Mouse (Mus musculus): ENCODE results near the gene Lrp2. TPM values are rescaled to one million over a fixed set of nuclear protein-coding genes. Genes with fewer than 3 reads are reported as not detected.

Lrp2 gene
- polyA plus RNA-seq, 1 experiment from 2014 or later = 37.5 TPM

DNA sequence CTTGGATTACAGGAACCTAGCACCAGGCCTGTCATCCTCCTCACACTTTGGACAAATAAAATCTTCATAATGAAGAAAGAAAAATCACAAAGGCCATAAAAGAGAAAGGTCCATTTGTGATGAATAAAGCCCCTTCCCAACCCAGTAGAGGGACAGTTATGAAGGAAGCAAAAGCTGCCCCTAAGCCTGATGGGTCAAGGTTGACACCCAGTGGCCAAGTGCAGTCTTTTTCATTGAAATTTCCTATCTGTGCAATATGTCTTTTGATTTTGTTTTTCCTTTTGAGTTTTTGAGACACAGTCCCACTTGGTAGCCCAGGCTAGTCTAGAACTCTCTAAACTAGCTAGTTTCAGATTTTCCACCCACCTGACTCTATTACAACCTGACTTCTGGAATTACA is 33.4 kb upstream of the Lrp2 start:
- H3K4me3 ChIP-seq (replicated peaks; ENCODE audit: low read depth, low read length) = no peak overlapping the region
- H3K36me3 ChIP-seq (ENCODE audit: insufficient read depth, low read length) = no peaks in the 10 kb centered on the region
- H3K9me3 ChIP-seq (replicated peaks; ENCODE audit: low read length) = no peaks in the 10 kb centered on the region
- H3K9ac ChIP-seq (ENCODE audit: low read depth, low read length) = no peak overlapping the region
- ATAC-seq (replicated peaks; ENCODE audit: low FRiP score, low read depth) = no peak
- no peak for DNase-seq (ENCODE audit: low spot score)
- H3K27ac ChIP-seq = no peak overlapping the region
- TF ChIP-seq CTCF (IDR thresholded peaks at IDR 0.05; ENCODE audit: low read depth) = peak; percentile 62
- H3K4me2 ChIP-seq (ENCODE audit: low read length) = no peak overlapping the region
- H3K27me3 ChIP-seq (ENCODE audit: insufficient read depth, low read length) = no peaks in the 10 kb centered on the region
- no peaks in the 10 kb centered on the region for H3K4me1 ChIP-seq (replicated peaks; ENCODE audit: insufficient read depth, low read length)

DNA sequence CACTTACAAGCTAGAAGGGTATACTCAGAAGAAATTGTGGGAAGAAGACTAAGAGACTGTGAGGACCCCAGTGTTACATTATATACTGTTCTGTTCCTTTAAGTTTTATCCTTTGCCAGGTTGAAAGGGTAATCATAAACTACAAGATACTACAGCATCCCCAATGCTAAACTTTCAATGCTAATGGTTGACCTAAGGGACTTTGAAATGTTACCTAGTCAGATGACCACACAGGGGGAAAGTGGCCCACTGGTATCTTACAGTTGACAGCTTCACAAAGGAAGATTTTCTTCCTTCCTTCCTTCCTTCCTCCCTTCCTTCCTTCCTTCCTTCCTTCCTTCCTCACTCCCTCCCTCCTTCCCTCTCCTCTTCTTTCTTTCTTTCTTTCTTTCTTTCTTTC is 32.5 kb upstream of the Lrp2 start:
- H3K27ac ChIP-seq = no peak overlapping the region
- peak; percentile 63; the same call in 1 of the 2 replicates for ATAC-seq (replicated peaks; ENCODE audit: low FRiP score, low read depth)
- no peak for DNase-seq (ENCODE audit: low spot score)
- no peaks in the 10 kb centered on the region for H3K9me3 ChIP-seq (replicated peaks; ENCODE audit: low read length)
- no peak overlapping the region for H3K4me3 ChIP-seq (replicated peaks; ENCODE audit: low read depth, low read length)
- no peaks in the 10 kb centered on the region for H3K4me1 ChIP-seq (replicated peaks; ENCODE audit: insufficient read depth, low read length)
- H3K4me2 ChIP-seq (ENCODE audit: low read length) = no peak overlapping the region
- H3K36me3 ChIP-seq (ENCODE audit: insufficient read depth, low read length) = no peaks in the 10 kb centered on the region
- no peak for TF ChIP-seq CTCF (IDR thresholded peaks at IDR 0.05; ENCODE audit: low read depth)
- H3K27me3 ChIP-seq (ENCODE audit: insufficient read depth, low read length) = no peaks in the 10 kb centered on the region
- no peak overlapping the region for H3K9ac ChIP-seq (ENCODE audit: low read depth, low read length)

DNA sequence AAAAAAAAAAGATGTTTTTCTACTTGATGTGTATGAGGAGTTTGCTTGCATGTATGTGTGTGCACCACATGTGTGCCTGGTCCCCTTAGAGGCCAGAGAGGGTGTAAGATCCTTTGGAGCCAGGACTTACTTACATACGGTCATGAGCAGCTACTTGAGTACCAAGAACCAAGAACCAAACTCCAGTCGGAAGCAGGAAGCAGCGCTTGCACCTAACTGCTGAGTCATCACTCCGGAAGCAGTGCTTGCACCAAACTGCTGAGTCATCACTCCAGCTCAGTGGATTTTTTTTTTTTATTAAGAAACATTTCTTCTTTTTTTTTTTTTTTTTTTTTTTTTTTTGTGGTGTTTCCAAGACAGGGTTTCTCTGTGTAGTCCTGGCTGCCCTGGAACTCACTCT is 27.4 kb upstream of the Lrp2 start:
- TF ChIP-seq CTCF (IDR thresholded peaks at IDR 0.05; ENCODE audit: low read depth) = no peak
- H3K36me3 ChIP-seq (ENCODE audit: insufficient read depth, low read length) = no peaks in the 10 kb centered on the region
- WGBS = 56% methylated on average over 4 of the region's 4 CpGs
- no peaks in the 10 kb centered on the region for H3K9me3 ChIP-seq (replicated peaks; ENCODE audit: low read length)
- H3K4me2 ChIP-seq (ENCODE audit: low read length) = no peak overlapping the region
- DNase-seq (ENCODE audit: low spot score) = peak; percentile 57
- H3K4me1 ChIP-seq (replicated peaks; ENCODE audit: insufficient read depth, low read length) = no peaks in the 10 kb centered on the region
- peak overlapping the region; percentile 64; the same call in 1 of the 2 replicates for H3K27ac ChIP-seq
- no peak overlapping the region for H3K4me3 ChIP-seq (replicated peaks; ENCODE audit: low read depth, low read length)
- H3K27me3 ChIP-seq (ENCODE audit: insufficient read depth, low read length) = no peaks in the 10 kb centered on the region
- H3K9ac ChIP-seq (ENCODE audit: low read depth, low read length) = no peak overlapping the region
- 0 out of 2 replicates have a peak, but pooled peaks have one; percentile 37 for ATAC-seq (replicated peaks; ENCODE audit: low FRiP score, low read depth)

GRCm38 (mm10) chr2:69612716-69613115 is 26.9 kb upstream of the Lrp2 start:
- H3K27me3 ChIP-seq (ENCODE audit: insufficient read depth, low read length) = no peaks in the 10 kb centered on the region
- H3K36me3 ChIP-seq (ENCODE audit: insufficient read depth, low read length) = no peaks in the 10 kb centered on the region
- H3K4me1 ChIP-seq (replicated peaks; ENCODE audit: insufficient read depth, low read length) = no peaks in the 10 kb centered on the region
- no peaks in the 10 kb centered on the region for H3K9me3 ChIP-seq (replicated peaks; ENCODE audit: low read length)
- ATAC-seq (replicated peaks; ENCODE audit: low FRiP score, low read depth) = 0 out of 2 replicates have a peak, but pooled peaks have one; percentile 16
- DNase-seq (ENCODE audit: low spot score) = no peak
- H3K4me3 ChIP-seq (replicated peaks; ENCODE audit: low read depth, low read length) = no peak overlapping the region
- no peak for TF ChIP-seq CTCF (IDR thresholded peaks at IDR 0.05; ENCODE audit: low read depth)
- peak overlapping the region; percentile 64 for H3K27ac ChIP-seq
- no peak overlapping the region for H3K9ac ChIP-seq (ENCODE audit: low read depth, low read length)
- 55% methylated on average over 9 of the region's 9 CpGs for WGBS
- H3K4me2 ChIP-seq (ENCODE audit: low read length) = no peak overlapping the region

DNA sequence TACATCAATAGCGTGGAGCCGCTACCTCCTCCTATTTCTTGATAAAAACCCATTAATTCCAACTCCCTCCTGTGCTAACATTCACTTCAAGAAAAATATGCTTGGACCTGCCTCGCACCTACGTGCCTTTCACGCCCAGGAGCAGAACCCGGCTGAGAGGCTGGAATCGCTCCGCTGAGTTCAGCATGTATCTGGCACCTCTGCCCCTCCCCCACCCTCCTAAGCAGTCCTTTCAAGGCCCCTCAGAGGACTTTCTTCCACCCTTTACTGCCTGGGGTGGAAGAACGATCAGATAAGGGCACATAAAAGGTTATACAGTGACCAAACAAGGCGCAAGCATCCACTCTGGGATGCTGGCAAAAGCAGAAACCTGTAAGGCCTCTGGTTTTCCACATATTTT is 26.4 kb upstream of the Lrp2 start:
- ATAC-seq (replicated peaks; ENCODE audit: low FRiP score, low read depth) = peak; percentile 79
- no peaks in the 10 kb centered on the region for H3K9me3 ChIP-seq (replicated peaks; ENCODE audit: low read length)
- no peaks in the 10 kb centered on the region for H3K27me3 ChIP-seq (ENCODE audit: insufficient read depth, low read length)
- H3K4me2 ChIP-seq (ENCODE audit: low read length) = 0 out of 2 replicates have a peak overlapping the region, but pooled peaks have one; percentile 6
- H3K36me3 ChIP-seq (ENCODE audit: insufficient read depth, low read length) = no peaks in the 10 kb centered on the region
- H3K27ac ChIP-seq = peak overlapping the region; percentile 64
- H3K9ac ChIP-seq (ENCODE audit: low read depth, low read length) = no peak overlapping the region
- no peaks in the 10 kb centered on the region for H3K4me1 ChIP-seq (replicated peaks; ENCODE audit: insufficient read depth, low read length)
- 8% methylated on average over 10 of the region's 10 CpGs for WGBS
- H3K4me3 ChIP-seq (replicated peaks; ENCODE audit: low read depth, low read length) = no peak overlapping the region
- no peak for TF ChIP-seq CTCF (IDR thresholded peaks at IDR 0.05; ENCODE audit: low read depth)
- peak; percentile 38 for DNase-seq (ENCODE audit: low spot score)

DNA sequence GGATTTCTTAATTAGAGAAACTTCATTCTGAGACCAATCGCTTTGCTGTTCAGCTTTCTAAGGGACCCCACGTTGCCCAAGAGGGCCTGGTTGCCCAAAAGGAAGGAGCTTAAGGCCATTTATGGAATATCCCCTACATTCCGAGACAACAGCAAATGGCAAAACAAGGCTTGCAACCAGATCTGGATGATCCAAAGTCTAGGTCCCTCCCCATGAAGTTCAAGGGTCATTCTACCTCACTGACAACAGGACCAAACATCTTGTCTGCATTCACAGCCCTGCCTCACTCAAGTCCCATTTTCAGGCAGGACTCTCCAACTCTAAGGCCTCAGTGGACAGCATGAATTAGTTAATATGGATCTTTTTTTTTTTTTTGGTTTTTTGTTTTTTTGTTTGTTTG is 20.8 kb upstream of the Lrp2 start:
- Histone ChIP-seq H3K36me3 (ENCODE audit: insufficient read depth, low read length) (no peaks in the 10 kb centered on the region), H3K4me1 (replicated peaks; ENCODE audit: insufficient read depth, low read length) (no peaks in the 10 kb centered on the region), H3K9ac (ENCODE audit: low read depth, low read length) (no peak overlapping the region), H3K27me3 (ENCODE audit: insufficient read depth, low read length) (no peaks in the 10 kb centered on the region), H3K9me3 (replicated peaks; ENCODE audit: low read length) (no peaks in the 10 kb centered on the region), H3K27ac (no peak overlapping the region), H3K4me2 (ENCODE audit: low read length) (no peak overlapping the region), H3K4me3 (replicated peaks; ENCODE audit: low read depth, low read length) (no peak overlapping the region)
- no peak for DNase-seq (ENCODE audit: low spot score)
- WGBS = 87% methylated on average over 3 of the region's 3 CpGs
- no peak for ATAC-seq (replicated peaks; ENCODE audit: low FRiP score, low read depth)
- TF ChIP-seq CTCF (IDR thresholded peaks at IDR 0.05; ENCODE audit: low read depth) = no peak

Measured in kidney, postnatal 0 days (tissue).